Mouse (Mus musculus) right cerebral cortex, adult 2 months (tissue): ENCODE results near the gene Map2k6.
"Not testable (repeated sequence)": the region's sequence is repeated elsewhere in the genome, so short reads cannot be mapped to it uniquely, and the experiment has no call there.

ENCODE experiments used
- DNase-seq, 2 experiments: peaks; one replicate each; pipeline ENCODE4 v3.0.0; 2021 to 2022; ENCODE audit warnings: low spot score in 2 of 2

Gene Map2k6

DNA sequence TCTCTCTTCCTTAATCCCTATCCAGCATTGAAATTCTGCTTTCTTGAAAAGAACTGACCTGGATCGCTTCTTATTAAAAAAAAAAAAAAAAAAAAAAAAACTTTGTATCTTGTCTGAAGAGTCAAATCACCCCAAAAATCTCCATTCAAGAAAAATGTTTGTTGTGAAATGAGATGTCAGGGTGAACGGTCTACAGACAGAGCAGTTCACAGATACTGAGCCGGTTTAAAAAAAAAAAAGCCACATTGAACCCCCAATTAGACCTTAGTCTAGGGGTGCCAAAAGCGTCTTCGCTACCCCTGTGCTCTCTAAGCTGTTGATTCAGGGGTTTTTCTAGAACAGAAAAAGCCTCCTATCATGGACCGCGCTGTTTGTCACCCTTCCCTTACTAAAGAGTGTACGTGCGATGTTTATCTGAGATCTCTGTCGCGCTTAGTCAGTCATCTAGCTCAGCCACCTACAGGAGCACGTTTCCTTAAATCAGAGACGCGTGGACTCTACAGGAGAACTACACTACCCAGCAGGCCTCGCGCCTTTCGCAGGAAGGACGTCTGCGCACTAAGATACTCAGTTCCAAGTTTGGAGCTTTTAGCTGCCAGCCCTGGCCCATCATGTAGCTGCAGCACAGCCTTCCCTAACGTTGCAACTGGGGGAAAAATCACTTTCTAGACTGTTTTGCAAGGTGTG is at the start of gene Map2k6:
TSS of gene Map2k6 (plus strand) at position 570 of the 687 bp plus-strand sequence.
- peak; percentile 89 to 95 for DNase-seq

DNA sequence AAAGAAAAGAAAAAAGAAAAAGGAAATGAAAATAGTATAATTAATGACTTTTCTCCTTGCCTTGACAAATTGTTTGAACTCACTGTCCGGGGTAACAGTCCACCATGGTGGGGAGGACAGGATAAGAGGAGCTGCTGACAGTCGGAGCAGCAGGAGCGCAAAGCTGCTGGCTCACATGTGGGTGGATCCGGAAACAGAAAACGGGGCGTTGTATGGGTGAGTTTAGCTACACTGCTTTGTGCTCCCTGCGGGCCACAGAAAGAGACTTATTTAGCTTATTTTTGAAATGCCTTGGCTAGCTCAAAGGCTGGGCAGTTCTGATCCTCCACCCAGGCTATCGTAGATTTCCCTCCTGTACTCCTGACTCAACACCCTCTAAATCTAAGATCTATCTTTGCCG is 44.7 kb upstream of the Map2k6 start:
- DNase-seq, result peak; percentile 9 to 20

DNA sequence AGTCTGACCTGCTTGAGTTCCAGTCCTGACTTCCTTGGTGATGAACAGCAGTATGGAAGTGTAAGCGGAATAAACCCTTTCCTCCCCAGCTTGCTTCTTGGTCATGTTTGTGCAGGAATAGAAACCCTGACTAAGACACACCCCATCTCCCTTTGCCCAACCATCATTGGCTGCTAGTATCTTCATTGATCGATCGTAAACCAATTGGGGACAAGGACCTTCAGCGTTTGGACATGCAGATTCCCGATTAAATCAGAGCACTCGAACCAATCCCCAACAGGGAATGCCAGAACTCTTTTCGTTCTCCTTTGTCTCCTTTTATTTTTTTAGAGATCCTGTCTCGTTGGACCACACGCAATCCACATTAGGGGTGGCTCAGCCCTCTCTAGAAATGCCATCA is 43.8 kb upstream of the Map2k6 start:
- not testable (repeated sequence) for DNase-seq

DNA sequence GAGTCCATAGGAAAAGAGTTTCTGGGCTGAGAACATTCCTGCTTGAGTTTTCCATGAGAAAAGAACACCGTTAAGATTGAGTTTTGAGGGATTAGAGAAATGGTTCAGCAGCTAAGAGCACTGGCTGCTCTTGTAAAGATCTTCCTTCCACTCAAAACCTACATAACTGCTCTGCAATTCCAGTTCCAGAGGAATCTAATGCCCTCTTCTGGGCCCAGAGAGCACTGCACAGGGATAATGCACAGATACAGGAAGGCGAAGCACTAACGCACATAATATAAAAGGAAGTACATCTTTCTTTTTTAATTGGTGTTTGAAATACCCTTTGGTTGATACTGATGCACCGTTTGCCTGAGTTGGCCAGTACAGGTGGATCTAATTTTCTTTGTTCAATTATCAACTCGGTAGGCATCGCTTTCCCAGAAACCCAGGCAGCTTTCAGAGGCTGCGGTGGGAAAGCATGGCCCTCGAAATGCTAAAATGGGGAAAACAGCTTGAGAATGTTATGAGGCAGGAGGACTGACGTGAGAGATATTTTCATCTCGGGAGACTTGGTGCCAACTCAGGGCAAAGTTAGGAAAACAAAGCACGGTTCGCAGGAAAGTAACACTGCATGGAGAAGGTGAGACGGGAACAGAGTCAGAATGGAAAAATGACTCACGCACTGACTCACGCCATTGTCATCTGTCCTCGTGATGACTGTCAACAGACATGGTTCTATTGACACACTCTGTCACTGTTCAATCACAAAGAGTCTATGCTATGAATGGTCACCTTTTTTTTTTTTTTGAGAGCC is 41.0 kb upstream of the Map2k6 start:
- peak; percentile 75 to 82 for DNase-seq

DNA sequence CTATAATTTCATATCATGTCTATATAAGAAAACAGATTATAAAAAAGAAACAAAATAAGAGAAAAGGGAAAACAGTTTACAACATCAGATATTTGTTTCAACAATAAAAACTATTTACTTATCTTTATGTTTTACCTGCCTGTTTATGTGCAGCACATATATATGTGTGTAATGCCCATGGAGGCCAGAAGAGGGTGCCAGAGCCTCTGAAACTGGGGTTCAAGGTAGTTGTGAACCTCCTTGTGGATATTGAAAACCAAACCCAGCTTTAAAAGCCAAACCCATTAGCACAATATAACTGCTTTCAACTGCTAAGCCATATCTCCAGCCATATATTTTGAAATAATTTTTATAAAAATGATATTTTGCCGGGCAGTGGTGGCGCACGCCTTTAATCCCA is 33.9 kb upstream of the Map2k6 start:
- peak; percentile 27 to 28 for DNase-seq

DNA sequence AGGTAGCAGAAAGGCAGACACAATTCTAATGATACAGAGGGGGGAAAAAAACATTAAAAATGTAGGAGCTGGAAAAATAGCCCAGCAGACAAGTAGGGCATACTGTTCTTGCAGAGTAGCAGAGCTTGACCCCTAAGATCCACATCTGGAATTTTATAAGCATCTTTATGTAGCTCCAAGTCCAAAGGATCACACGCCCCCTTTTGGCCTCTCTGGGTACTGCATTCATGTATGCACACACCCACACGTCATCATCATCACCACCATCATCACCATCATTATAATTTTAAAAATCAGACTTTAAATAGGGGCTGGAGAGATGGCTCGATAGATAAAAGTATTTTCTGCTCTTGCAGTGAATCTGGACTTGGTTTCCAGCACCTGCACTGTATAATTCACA is 32.0 kb upstream of the Map2k6 start:
- no peak for DNase-seq

DNA sequence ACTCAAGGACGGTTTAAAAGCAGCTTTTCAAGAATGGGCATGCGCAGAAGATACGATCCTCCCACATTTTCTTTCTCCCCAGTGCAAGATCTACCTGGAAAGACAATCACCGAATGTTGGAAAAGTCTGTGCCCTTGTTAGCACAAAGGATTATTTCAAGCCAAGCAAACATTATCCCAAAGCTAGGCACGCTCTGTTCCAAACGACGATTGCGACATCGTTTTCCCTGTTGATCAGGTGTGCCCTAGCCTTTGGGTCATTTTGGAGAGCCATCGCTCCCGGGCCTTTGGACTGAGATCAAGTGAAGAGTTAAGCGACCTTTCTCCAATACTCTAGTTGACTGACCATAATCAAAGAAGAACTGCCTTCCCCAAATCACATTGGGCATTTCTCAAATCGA is 31.3 kb upstream of the Map2k6 start:
- no peak for DNase-seq

DNA sequence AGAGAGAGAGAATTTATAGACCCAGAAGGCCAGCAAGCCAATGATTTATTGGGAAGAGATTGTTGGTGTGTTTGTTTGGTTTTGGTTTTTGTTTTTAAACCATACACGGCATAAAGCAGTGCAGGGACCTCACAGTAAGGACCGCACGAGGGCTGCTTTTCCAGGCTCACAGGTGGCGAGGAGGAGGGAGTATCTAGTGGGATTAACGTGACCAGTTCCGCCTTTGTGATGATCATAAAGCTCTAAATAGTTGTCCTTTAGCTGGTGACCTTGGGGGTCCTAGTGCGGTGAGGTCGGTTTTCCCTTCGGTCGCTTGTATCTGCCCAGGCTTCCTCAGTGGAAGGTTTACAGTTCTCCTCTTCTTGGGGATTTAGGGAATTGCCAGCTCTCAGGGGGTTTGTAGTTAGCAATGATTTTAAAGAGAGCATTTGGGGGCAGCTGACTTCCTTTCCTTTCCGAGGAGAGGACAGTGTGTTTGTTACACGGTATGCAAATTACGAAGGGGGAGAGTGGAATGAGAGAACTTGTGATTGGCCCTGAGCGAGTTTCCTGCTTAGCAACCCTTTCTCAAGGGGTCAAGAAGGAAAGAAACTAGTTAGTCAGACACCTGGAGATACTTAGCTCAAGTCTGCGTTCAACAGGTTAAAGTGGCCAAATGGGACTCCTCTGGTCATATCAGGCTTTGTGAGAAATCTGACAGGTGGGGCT is 29.5 kb upstream of the Map2k6 start:
- no peak for DNase-seq

DNA sequence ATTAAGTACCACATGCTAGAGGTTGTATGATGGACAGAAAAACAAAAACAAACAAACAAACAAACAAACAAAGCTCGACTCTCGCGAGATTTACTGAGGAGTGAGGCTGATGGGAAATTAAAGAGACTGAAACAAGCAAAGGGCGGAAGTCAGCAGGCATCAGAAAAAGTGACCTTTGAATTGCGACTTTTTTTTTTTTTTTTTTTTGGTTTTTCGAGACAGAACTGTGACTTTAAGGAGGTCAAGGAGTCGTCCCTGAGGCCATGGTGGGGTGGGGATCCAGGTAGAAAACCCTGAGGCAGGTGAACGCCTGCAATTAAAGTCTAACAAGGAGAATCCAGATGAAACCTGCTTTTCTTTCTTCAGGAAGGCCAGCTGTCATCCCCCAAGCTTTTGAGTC is 27.1 kb upstream of the Map2k6 start:
- DNase-seq, result no peak

DNA sequence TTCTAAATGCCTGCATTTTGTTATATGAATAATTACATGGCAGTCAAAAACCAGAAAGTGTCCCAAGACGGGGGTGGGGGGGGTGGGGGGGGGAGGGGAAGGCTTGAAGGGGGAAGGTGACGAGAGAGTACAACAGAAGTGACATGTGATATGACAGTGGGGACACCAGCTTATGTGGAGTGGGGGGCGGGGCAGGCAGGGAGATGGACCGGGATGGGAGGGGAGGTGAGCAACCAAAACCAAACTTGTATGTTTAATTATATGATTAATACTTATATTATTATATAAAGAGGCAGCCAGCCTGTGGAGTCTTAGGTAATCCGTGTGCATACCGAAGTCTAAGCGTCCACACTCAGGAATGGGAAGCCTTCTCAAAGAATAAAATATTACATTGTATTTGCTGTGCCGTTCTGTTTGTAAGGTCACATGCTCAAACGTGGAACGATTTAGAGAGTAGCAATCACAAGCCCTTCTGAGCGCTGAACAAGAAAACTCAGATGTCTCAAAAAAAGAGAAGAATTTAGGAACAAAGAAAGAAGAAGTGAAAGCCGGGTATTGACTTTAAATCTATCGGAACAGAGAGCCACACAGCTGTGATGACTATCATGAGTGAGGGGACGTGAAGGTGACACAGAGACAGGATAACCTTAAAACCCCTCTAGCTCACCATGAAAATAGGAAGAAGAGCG is 26.5 kb upstream of the Map2k6 start:
- DNase-seq, result no peak

DNA sequence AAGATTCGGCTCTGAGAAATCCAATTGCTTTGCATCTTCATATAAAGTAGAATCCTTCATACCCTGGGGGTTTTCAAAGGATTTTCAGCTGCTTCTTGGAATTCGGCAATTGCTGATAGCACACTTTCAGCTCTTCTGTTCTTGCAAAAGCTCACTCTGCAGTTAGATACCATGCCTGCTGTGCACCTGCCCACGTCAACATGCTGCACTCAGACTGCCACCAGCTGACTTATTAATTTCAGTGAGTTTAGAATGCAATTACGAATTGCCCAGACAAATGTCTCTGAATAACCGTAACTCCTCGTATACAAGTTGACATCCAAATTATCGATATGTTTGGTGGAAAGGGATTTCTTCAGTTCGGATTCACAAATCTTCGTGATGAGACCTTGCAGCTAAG is 24.9 kb upstream of the Map2k6 start:
- peak; percentile 22 to 24 for DNase-seq

DNA sequence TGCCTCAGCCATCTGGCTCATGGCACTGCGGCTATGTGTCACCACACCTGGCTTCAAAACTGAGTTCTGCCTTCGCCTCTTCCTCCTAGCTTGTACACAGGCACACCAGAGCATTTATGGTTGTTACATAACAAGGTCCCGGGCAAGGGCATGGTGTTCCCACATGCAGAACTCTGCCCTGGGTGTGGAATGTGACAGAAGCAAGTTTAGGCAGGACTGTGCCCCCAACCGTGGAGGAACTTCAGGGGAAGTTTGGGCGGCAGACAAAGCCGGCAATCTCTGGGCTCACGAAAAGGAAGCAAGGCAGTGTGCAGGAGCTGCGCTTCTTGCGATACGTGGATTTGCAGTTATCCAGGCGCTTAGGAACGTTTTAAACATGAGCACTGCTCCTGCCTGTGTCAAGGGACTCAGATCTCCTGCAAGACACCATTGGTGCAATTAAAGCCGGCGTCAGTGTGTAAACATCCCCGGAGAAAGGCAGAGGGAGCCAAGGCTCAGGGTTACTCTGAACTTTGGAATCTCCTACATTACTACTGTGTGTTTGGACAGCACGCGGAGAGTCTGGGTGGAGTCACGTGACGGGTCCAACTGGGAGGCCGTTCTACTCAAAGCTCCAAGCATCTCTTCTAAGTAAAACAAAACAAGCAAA is 19.1 kb upstream of the Map2k6 start:
- DNase-seq, result peak; percentile 39 to 67

DNA sequence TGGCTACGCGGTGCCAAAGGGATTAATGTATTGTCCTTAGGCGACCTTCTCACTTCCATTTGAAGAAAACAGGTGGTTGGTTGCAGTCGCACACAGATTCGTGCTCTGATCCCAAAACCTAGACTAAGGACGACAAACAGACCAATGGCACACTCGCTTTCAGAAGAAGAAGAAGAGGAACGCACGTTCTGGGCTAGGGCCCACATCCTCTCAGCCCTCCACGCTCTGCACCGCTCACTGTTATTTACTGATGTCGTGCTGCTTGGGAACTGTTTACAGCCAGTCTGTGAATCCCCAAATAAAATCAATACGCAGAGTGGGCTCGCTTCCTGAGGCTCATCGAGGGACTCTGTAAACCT is 18.6 kb upstream of the Map2k6 start:
- no peak for DNase-seq

DNA sequence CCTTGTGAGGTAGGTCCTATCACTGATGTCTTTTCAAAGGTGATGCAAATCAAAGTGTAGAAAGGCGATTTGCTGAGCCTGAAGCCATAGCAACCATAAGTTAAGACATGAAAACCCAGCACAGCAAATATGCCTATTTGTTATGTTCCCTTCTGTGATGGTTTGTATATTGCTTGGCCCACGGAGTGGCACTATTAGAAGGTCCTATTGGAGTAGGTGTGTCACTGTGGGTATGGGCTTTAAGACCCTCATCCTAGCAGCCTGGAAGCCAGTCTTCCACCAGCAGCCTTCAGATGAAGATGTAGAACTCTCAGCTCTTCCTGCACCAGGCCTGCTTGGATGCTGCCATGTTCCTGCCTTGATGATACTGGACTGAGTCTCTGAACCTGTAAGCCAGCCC is 13.4 kb upstream of the Map2k6 start:
- no peak for DNase-seq

DNA sequence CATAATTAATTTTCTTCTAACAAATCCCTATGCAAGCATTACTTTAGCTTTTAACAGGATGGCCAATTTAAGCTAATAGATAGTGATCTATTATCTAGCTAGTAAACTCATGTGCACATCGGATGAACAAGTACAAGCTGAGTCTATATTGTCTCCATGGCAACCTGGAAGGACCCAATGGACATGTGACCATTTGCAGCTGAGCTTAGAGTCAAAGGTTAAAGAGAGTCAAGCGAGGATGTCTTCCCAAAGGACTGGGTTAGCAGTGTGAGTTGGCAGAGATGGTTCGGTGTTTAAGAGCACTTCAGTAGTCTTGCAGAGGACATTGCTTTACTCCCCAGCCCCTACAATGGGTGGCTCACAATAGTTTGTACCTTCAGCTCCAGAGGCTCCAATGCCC is 6.2 kb upstream of the Map2k6 start:
- no peak for DNase-seq

DNA sequence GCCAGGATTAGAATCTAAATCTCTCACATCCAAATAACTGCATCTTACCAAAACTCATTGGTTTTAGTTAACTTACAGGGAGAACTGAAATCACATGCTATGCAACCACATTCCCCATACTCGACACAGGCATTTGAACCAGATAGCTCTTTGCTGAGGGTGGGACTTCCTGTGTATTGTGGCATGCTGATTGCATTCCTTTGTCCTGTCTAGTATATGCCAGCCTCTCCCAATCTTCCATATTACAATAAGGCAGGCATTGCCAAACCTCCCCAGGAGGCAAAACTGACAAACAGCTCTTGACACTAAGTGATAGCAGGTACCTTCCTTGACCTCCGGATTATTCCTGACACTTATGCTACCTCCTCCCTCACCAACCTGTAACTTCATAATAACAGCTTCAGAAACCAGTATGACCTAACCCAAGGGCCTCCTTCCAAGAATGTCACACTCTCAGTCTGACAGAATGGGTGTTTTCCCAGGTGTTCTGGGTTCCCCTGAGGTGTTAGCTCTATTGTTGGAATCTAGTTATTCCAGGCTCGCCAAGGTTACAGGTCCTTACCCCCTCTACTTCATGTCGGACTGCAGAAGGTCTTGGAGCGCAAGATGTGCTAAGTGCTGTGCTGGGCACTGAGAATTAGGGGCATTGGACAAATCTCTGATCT is 4.0 kb upstream of the Map2k6 start:
- DNase-seq, result no peak

DNA sequence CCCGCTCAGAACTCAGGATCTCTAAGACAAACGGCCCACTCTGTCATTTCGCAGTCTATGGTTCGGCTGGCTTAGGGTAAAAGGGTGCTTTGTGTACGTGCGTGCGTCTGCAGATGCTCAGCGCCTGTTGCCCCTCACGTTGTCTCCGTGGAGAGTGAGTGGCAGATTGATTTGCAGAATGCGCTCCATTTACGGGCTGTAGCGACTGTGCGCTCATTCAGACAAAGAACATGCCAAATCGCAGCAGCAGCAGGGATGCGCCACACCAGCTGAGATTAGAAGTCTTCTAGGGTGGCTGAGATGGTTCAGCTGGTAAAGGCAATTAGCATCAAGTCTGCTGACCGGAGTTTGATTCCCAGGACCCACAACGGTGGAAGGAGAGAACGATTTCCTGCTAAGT is 2.8 kb upstream of the Map2k6 start:
- no peak for DNase-seq

DNA sequence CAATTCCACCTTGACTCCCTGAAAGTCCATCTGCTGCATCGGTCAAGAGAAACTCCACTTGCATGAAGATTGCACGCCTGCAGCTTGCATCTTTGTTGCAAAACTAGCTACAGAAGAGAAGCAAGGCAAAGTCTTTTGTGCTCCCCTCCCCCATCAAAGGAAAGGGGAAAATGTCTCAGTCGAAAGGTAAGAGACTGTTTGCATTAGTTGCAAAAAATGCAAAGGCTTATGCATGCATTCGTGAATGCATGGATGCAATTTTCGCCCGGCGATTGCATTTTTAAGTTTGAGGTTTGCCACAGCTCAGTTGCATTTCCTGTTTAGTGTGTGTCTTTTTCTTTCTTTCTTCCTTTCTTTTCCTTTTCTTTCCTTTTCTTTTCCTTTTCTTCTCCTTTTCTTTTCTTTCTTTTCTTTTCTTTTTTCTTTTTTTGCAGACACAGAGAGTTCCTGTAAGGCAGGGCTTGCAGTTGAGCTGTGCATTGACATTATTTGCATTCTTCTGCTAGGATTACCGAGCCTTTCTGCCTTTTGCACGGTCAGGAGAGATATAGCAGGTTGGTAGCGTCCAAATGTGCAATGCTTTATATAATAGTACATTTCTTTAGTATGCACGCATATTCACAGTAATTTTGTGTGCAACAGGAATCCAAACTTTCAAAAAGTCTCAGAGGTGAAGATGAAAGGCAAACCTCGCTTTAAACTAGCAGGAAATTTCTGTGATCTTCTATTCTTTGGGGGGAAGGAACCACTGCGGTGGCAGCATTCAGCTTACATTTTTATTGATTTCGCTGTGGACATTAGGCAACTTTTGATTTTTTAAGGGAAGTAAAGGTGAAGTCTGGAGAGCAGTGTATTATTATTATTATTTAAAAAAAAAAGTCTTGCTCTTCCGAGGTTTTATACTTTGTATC is 573 bp downstream of the Map2k6 start:
- DNase-seq, result no peak

DNA sequence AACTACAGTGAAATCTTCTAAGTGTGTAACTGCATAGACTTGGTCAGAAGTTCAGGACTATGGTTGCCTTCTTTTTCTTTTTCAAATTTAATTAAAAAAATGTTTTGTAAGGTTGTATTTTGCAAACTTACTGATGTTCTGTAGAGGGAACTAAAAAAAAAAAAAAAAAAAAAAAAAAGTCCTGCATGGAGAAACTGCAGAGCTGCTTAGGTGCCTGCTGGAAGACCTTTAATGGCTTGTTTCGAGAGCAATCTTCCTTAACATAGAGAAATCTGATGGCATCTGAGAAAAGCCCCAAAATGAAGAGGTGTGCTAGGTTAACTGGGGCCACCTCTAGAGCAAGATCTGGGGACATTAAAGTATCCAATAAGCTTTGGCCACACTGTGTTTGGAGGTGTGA is 1.4 kb downstream of the Map2k6 start:
- no peak for DNase-seq

DNA sequence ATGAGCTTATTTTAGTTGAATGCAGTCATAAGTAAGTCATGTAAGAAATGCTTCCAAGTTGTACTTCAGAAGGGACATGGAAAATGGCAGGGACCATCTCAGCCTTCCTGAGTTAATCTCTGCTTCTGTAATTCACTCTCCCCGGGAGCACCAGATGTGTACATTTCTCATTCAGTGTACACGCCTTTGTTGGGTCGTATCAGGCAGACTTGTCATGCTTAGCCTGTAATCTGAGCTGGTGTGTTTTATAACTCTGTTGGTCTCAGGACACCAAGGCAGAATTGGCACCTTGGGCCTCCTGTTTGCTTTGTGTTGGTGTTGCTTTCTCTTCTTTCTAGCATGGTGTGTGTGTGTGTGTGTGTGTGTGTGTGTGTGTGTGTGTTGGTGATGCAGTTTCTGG is 3.7 kb downstream of the Map2k6 start:
- no peak for DNase-seq
